Mouse (Mus musculus) kidney, postnatal 0 days (tissue): ENCODE data around the gene Zfp428. TPM values are rescaled to one million over a fixed set of nuclear protein-coding genes. Genes with fewer than 3 reads are reported as not detected.
A peak's percentile ranks its signal among the peaks of the same experiment; 100 is the strongest.

ENCODE experiments used
- ATAC-seq: fragments of 200-750 bp; cut with Nextera tagmentation; replicated peaks from 2 replicates; pipeline ENCODE4 v1.8.0; 2017; ENCODE audit warnings: low read depth, moderate number of reproducible peaks, moderate TSS enrichment, moderate library complexity; ENCODE audit not compliant: low FRiP score
- DNase-seq: peaks from one replicate; pipeline ENCODE4 v3.0.0-alpha.2; 2016; ENCODE audit warnings: low spot score
- H3K27ac ChIP-seq: fragments of 300-500 bp; sonication (generic); 2 replicates; pipeline ENCODE4 v1.5.1; 2014; ENCODE audit warnings: mild to moderate bottlenecking
- H3K27me3 ChIP-seq: fragments of 300-500 bp; sonication (generic); 2 replicates; pipeline ENCODE4 v1.6.1; 2014; ENCODE audit warnings: low read length, mixed read lengths; ENCODE audit not compliant: insufficient read depth
- H3K36me3 ChIP-seq: fragments of 300-500 bp; sonication (generic); 2 replicates; pipeline ENCODE4 v1.6.1; 2014; ENCODE audit warnings: low read length, mixed read lengths; ENCODE audit not compliant: insufficient read depth
- H3K4me1 ChIP-seq: fragments of 300-500 bp; sonication (generic); replicated peaks from 2 replicates; pipeline ENCODE4 v1.6.1; 2014; ENCODE audit warnings: antibody characterized with exemption, low read length, mixed read lengths; ENCODE audit not compliant: insufficient read depth
- H3K4me2 ChIP-seq: fragments of 300-500 bp; sonication (generic); 2 replicates; pipeline ENCODE4 v1.6.1; 2014; ENCODE audit warnings: mild to moderate bottlenecking, low read length, moderate library complexity, mixed read lengths
- H3K4me3 ChIP-seq: fragments of 300-500 bp; sonication (generic); replicated peaks from 2 replicates; pipeline ENCODE4 v1.5.1; 2014; ENCODE audit warnings: low read depth, low read length
- H3K9ac ChIP-seq: fragments of 300-500 bp; sonication (generic); 2 replicates; pipeline ENCODE4 v1.6.1; 2014; ENCODE audit warnings: low read depth, low read length
- H3K9me3 ChIP-seq: fragments of 300-500 bp; sonication (generic); replicated peaks from 2 replicates; pipeline ENCODE4 v1.6.1; 2016; ENCODE audit warnings: low read length, inconsistent platforms, mixed read lengths
- CTCF ChIP-seq: IDR thresholded peaks from 2 replicates; pipeline ENCODE4 v1.5.1; 2016; ENCODE audit warnings: antibody characterized with exemption, low read depth, mild to moderate bottlenecking, moderate library complexity
- WGBS: fragments of 180-500 bp; shearing (Covaris S2); extraction: QIAGEN DNeasy Blood & Tissue Kit; methylation state at CpG from one replicate; pipeline ENCODE4 v1.1.7; 2014; 5-methylcytosine and 5-hydroxymethylcytosine counted together
- polyA plus RNA-seq: library from polyadenylated mRNA; unstranded; fragments of >200 nt; fragmentation: Nextera tagmentation; extraction: Ambion mirVana; gene quantifications from 2 replicates; pipeline ENCODE4 v1.2.1, GENCODE M21; 2015

The Zfp428 gene
- polyA plus RNA-seq, 1 experiment from 2014 or later: 41.4 TPM

- Histone ChIP-seq H3K27me3 (no peaks in the 10 kb centered on the region), H3K4me2 (peak within 1 kb of the TSS; percentile 54), H3K4me3 (peak within 1 kb of the TSS; percentile 29), H3K4me1 (0 out of 2 replicates have a peak, but pooled peaks cover 11% of the 10 kb centered on the region), H3K36me3 (no peaks in the 10 kb centered on the region), H3K9me3 (no peaks in the 10 kb centered on the region), H3K27ac (peak within 1 kb of the TSS; percentile 83), H3K9ac (peak within 1 kb of the TSS; percentile 32)
- peak; percentile 80 for DNase-seq
- no peak for TF ChIP-seq CTCF
- WGBS: 2% methylated on average over 26 of the region's 27 CpGs
- ATAC-seq: peak; percentile 71
Observed at GRCm38 (mm10) chr7:24462388-24463319, 44.2 kb upstream of the Zfp428 start, which contains the start of gene Plaur. TSS of gene Plaur (plus strand) at chr7:24462484.

- DNase-seq (no peak), ATAC-seq (no peak)
- Histone ChIP-seq H3K4me3 (no peak overlapping the region), H3K4me2 (no peak overlapping the region), H3K9me3 (no peaks in the 10 kb centered on the region), H3K4me1 (0 out of 2 replicates have a peak, but pooled peaks cover 6% of the 10 kb centered on the region), H3K27me3 (no peaks in the 10 kb centered on the region), H3K27ac (no peak overlapping the region), H3K9ac (no peak overlapping the region), H3K36me3 (0 out of 2 replicates have a peak, but pooled peaks cover 3% of the 10 kb centered on the region)
- TF ChIP-seq CTCF: no peak
- 92% methylated on average over 6 of the region's 6 CpGs for WGBS
Observed at GRCm38 (mm10) chr7:24466835-24467234, 40.0 kb upstream of the Zfp428 start.

DNA sequence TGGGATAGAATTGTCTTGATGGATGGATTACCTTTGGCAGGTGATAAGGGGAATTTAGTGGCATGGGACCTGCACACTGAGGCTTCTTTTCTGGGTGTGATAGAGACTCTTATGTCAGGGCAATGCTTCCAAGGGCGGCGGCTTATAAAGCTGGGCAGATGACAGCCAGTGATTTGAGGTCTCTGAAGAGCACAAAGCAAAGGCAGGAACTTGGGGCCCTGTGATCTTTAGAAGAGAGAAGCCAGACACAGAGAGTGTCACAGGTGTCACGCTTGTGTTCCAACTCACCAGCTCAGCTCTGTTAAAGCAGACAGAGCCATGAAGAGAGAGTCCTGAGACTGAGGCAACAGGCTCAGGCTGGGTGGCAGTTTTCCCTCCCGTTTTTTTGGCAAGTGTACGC is 38.9 kb upstream of the Zfp428 start:
- no peak overlapping the region for H3K4me3 ChIP-seq
- H3K9ac ChIP-seq: no peak overlapping the region
- H3K27me3 ChIP-seq: no peaks in the 10 kb centered on the region
- TF ChIP-seq CTCF: no peak
- no peak overlapping the region for H3K4me2 ChIP-seq
- DNase-seq: no peak
- no peak overlapping the region for H3K27ac ChIP-seq
- H3K9me3 ChIP-seq: no peaks in the 10 kb centered on the region
- 78% methylated on average over 5 of the region's 5 CpGs for WGBS
- ATAC-seq: no peak
- 0 out of 2 replicates have a peak, but pooled peaks cover 3% of the 10 kb centered on the region for H3K4me1 ChIP-seq
- 0 out of 2 replicates have a peak, but pooled peaks cover 3% of the 10 kb centered on the region for H3K36me3 ChIP-seq

DNA sequence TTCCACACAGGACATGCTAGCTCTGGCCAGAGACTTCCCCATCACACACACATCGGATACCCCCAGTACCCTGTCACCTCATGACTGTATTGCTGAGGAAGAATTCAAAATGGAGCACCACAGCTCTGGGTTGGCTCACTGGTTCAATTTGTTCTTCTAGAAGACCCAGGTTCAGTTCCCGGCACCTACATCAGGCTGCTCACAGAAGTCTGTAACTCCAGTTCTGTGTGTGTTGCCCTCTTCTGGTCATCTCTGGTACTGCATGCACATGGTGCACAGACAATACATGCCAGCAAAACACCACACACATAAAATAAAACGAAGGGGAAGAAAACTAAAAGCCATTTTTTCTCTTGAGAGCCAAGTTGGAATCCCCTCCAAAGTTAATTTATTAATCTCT is 37.7 kb upstream of the Zfp428 start:
- no peak overlapping the region for H3K4me3 ChIP-seq
- H3K27me3 ChIP-seq: no peaks in the 10 kb centered on the region
- DNase-seq (no peak), ATAC-seq (no peak)
- 87% methylated on average over 3 of the region's 3 CpGs for WGBS
- no peaks in the 10 kb centered on the region for H3K4me1 ChIP-seq
- H3K9ac ChIP-seq: no peak overlapping the region
- no peak overlapping the region for H3K4me2 ChIP-seq
- H3K36me3 ChIP-seq: 0 out of 2 replicates have a peak, but pooled peaks cover 3% of the 10 kb centered on the region
- no peaks in the 10 kb centered on the region for H3K9me3 ChIP-seq
- no peak overlapping the region for H3K27ac ChIP-seq
- TF ChIP-seq CTCF: peak; percentile 62

DNA sequence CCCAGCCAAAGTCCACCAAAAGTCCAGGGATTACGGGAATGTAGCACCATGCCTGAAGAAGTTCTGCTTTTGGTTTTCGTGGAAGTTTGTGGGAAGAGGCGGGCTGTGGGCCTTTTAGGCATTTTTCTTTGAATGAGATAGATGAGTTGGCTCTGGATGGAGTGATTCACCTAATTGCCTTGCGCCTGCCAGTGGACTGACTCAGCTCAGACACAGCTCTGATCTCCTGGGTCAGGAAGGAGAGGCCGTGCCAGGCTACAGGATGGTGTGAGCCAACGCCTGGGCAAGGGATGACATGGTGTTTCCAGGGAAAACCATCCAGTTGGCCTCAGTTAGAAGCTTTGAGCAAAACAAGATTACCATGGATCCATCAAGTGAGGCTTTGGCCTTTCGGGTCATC is 36.5 kb upstream of the Zfp428 start:
- Histone ChIP-seq H3K4me3 (no peak overlapping the region), H3K36me3 (0 out of 2 replicates have a peak, but pooled peaks cover 3% of the 10 kb centered on the region), H3K4me2 (no peak overlapping the region), H3K9me3 (no peaks in the 10 kb centered on the region), H3K27ac (no peak overlapping the region), H3K27me3 (no peaks in the 10 kb centered on the region), H3K9ac (no peak overlapping the region), H3K4me1 (no peaks in the 10 kb centered on the region)
- WGBS: 94% methylated on average over 7 of the region's 7 CpGs
- no peak for TF ChIP-seq CTCF
- DNase-seq (no peak), ATAC-seq (no peak)

GRCm38 (mm10) chr7:24472442-24472841 is 34.4 kb upstream of the Zfp428 start:
- Histone ChIP-seq H3K4me1 (no peaks in the 10 kb centered on the region), H3K9ac (no peak overlapping the region), H3K27me3 (no peaks in the 10 kb centered on the region), H3K36me3 (0 out of 2 replicates have a peak, but pooled peaks cover 3% of the 10 kb centered on the region), H3K4me2 (no peak overlapping the region), H3K4me3 (no peak overlapping the region), H3K9me3 (no peaks in the 10 kb centered on the region), H3K27ac (no peak overlapping the region)
- WGBS: 81% methylated on average over 6 of the region's 6 CpGs
- no peak for TF ChIP-seq CTCF
- ATAC-seq: no peak
- no peak for DNase-seq
